Mouse (Mus musculus) ovary, postnatal 10 days (tissue): ENCODE measurements around the gene Rmnd5b.
"Not testable (repeated sequence)": the region's sequence is repeated elsewhere in the genome, so short reads cannot be mapped to it uniquely, and the experiment has no call there.

ENCODE experiments used
- DNase-seq: peaks from one replicate; pipeline ENCODE4 v3.0.0; 2022; ENCODE audit warnings: low spot score

Rmnd5b gene

GRCm38 (mm10) chr11:51649111-51649888, 13.6 kb upstream of the Rmnd5b start:
- no peak for DNase-seq

GRCm38 (mm10) chr11:51648566-51648965, 12.9 kb upstream of the Rmnd5b start:
- DNase-seq, result no peak

- DNase-seq, result no peak
Measured at GRCm38 (mm10) chr11:51646751-51647667, 11.3 kb upstream of the Rmnd5b start.

GRCm38 (mm10) chr11:51646245-51646644, 10.5 kb upstream of the Rmnd5b start:
- no peak for DNase-seq

DNA sequence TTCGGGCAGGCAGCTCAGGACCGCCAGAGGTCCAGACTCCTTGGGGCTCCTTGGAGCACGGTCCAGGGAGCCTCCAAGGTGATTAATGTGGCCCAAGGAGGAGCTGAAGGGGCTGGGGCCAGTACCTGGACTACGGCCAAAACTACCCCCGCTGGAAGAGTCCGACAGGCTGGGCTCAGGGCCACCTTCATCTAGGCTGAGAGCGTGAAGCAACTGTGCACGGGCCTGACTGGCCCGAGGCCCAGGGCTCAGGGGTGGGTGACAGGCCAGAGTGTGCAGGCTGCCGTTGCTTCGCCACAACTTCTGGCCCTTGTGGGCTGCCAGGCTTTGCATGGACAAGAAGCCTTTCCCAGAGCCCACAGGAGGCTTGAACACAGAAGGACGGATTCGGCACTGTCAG, 9.6 kb upstream of the Rmnd5b start:
- no peak for DNase-seq

GRCm38 (mm10) chr11:51644217-51644616, 8.5 kb upstream of the Rmnd5b start:
- DNase-seq, result no peak

DNA sequence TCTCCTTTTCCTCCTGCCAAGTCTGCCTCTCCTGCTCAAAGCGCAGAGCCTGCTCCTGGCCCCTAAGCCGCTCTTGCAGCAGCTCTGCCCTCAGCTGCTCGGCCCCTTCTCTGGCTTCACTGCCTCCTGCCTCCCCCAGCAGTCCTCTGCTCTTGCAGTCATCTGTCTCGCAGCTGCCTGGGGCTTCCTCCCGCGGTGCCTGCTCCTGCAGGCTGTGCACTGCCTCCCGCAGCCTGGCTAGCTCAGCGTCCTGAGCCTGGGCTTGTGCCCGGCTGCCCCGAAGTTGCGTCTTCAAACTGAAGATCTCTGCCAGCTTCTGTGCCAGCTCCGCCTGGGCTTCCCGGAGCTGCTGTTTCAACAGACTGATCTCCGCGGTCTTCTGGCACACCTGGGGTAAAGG, 8.1 kb upstream of the Rmnd5b start:
- DNase-seq, result no peak

GRCm38 (mm10) chr11:51643202-51643601, 7.5 kb upstream of the Rmnd5b start:
- DNase-seq, result no peak

GRCm38 (mm10) chr11:51640748-51641147, 5.1 kb upstream of the Rmnd5b start:
- no peak for DNase-seq

DNA sequence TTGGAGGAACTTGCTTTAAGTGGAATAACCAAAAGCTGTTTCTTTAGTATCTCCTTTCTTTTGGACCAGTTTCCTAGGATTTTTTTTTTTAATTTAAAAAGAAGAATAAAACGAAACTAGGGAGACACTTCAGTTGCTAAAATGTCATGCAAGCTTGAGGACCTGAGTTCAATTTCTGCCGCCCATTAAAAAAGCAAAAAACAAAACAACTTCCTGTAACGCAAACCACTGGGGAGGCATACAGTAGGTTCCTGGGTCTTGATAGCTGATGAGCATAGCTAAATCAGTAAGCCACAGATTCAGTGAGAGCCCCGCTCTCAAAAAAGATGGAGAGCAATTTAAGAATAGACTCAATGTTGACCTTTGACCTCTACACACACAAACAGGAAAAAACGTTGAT, 2.8 kb upstream of the Rmnd5b start:
- no peak for DNase-seq

- no peak for DNase-seq
Measured at GRCm38 (mm10) chr11:51637971-51638414, 2.3 kb upstream of the Rmnd5b start.

DNA sequence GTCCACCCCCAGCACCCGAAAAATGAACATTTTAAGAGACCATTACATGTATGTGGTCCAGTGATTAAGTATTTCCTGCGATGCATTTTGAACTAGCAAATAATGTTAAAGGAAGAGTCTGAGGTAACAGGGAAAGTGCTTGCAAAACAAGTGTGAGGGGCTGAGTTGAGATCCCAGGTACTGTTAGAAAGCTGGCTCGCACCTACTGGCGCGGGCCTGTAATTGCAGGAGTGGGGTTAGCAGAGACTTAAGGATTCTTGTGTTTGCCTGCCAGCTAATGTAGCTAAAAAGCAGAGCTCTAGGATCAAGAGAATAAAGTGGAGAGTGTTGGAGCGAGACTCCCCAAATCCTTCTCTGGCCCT, 608 bp upstream of the Rmnd5b start:
- DNase-seq, result no peak

- no peak for DNase-seq
Measured at GRCm38 (mm10) chr11:51635127-51635524, 570 bp downstream of the Rmnd5b start.

DNA sequence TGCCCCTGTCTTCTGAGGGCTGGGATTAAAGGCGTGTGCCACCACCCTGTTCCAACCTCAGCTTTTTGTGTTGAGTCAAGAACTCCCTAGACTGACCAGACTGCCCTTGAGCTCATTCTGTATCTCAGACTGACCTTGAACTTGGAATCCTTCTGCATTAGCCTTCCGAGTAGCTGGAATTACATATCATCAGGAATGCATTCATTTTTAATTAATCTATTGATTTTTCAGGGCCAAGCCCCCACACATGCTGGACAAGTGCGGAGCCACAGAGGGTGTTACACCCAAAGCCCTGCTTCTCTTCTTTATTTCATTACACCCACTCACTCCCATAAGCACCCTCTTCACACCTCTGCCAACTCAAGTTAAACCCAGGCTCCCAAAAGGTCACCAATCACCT, 2.0 kb downstream of the Rmnd5b start:
- no peak for DNase-seq

GRCm38 (mm10) chr11:51633200-51633599, 2.5 kb downstream of the Rmnd5b start:
- not testable (repeated sequence) for DNase-seq

DNA sequence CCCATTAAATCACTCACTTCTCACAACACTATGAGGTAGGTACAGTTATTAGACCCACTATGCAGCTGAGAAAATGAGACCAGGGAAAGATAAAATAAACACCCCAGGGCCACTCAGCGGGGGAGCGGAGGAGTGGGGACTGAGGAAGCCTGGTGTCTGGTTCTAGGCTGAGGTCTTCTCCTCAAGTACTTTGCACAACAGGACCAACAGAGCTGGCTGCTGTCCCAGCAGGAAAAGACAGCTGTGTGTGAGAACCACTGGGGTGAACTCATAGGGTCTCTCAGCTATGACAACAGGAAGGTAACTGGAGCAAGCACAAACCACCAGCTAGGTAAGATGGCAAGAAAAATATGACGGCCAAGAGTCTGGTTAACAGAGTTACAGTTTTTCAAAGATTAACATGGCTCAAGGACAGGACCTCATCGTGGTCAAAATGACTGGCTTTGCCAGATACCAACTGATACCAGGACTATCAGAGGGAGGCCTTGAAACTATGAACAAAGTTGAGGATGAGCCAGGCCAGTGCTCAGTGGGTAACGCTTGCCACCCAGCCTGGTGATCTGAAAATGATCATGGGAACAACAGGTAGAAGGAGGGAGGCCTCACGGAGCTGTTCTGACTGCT, 3.5 kb downstream of the Rmnd5b start:
- DNase-seq, result no peak

- DNase-seq, result no peak
Measured at GRCm38 (mm10) chr11:51629651-51630314, 5.9 kb downstream of the Rmnd5b start.

GRCm38 (mm10) chr11:51627907-51628306, 7.8 kb downstream of the Rmnd5b start:
- no peak for DNase-seq

DNA sequence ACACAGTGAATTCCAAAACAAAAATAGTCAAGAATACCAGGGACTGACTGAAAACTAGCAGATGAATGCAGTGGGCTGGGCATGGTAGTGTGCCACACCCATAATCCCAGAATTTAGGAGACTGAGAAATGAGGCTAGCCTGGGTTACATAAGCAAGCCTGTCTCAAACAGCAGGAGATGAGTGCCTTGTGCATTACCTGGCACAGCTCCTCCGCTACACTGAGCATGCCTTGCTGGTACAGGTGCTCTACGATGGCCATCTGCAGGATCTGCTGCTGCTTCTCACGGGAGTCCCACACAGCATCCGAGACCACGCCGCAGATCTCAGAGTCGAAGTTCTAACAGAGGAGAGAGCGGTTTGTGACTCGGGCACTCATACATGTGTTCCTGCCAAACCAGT, 8.3 kb downstream of the Rmnd5b start:
- DNase-seq, result no peak

DNA sequence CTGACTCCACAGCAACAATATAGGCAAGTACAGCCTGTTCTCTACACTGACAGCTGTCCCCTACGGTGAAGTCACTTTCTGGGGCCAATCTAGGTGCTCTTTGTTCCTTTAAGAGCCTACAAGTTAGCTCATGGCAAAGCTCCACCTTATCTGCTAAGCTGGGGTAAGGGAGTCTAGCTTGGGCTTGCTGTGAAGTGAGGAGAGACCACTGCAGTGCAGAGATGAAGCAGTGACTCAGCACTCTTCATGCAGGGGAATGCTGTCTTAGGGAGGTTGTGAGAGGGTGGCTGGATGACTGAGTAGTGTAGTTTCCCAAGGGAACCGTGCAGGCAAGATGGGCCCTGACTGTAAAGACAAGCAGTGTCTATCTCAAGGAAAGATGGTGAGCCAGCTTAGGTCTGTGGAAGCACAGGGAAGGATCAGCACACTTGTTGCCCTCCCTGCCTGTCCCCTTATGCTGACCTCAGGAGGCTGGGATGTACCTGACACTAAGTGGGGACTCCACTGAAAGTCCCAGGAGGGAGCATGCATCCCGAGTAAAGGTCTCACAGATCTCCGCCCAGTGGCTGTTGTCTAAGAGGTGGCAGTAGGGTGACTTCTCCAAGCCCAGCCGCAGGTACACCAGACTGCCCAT, 10.4 kb downstream of the Rmnd5b start:
- DNase-seq, result no peak

- DNase-seq, result no peak
Measured at GRCm38 (mm10) chr11:51622971-51623491, 12.7 kb downstream of the Rmnd5b start.
